Mouse (Mus musculus): ENCODE results near the gene Alg14.

Gene Alg14

DNA sequence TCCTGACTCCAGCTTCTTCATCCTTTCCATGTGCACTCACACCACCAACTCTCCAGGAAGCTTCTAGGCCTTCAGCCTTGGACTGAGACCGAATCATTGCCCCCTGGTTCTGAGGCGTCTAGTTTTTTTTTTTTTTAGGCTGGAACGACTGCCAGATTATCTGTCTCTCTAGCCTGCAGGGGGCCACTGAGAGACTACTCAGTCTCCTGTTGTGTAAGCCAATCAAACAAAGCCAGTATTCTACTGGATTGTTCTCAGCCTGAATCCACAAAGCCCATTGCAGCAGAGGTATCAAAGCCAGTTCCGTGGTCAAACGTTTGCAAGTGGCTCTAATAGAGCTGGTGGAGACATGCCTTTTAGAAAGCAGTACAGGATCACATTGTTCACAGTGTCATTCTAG, 111.9 kb downstream of the Alg14 start:
- DNase-seq (ENCODE audit: low spot score in 2 of 2) = no peak

DNA sequence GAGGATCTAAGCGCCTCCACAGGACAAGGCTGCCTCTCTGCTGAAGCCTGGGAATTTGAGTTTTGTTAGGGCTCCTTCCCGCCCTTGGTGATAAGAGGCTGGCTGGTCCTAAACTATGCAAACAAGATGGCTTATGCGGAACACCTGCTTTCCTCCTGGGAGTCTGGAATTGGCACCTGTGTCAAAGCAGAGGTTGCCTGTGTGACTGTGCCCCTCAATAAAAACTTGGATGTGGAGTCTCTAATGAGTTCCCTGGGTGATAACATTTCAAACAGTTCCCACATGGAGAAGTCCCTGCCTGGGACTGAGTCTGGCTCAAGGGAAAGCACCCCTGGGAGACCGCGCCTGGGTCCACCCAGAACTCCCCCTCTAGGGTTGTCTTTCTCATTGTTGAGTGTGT, 113.5 kb downstream of the Alg14 start:
- DNase-seq (ENCODE audit: low spot score in 2 of 2) = no peak

DNA sequence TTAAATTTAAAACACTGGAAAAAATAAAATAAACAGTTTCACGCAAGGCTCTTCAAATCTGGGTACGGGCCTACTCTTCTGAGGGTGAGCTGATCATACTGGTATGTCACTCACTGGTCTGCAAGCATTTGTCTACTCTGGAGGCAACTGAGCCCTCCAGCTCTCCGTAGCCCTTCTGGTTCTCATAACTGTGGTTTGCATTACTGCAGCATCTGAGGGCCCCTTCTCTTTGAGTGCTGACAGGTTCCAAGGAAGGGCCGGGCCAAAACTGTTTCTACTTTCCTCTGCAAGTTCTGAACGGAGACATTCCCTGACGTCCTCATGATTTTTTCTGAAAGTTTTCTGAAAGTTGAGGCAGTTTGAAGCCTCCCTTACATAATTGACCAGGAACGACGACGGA, 115.8 kb downstream of the Alg14 start:
- DNase-seq (ENCODE audit: low spot score in 2 of 2) = no peak

DNA sequence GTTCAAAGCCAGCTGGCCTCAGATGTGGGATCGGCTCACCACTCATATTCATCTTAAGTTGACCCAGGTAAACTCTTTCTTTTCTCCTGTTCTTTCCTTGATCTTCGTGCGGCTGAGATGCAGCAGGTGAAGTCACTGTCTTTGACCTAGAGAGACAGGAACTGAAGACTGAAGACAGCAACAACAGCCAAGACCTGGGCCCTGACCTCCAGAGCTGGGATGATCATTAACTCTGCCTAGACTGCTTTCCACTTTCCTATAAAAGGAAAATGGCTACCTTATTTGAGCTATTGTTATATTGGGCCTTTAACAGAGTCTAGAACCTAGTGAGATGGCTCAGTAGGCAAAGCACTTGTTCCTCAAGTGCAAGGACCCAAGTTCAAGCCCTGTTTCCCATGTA, 116.8 kb downstream of the Alg14 start:
- DNase-seq (ENCODE audit: low spot score in 2 of 2) = no peak

DNA sequence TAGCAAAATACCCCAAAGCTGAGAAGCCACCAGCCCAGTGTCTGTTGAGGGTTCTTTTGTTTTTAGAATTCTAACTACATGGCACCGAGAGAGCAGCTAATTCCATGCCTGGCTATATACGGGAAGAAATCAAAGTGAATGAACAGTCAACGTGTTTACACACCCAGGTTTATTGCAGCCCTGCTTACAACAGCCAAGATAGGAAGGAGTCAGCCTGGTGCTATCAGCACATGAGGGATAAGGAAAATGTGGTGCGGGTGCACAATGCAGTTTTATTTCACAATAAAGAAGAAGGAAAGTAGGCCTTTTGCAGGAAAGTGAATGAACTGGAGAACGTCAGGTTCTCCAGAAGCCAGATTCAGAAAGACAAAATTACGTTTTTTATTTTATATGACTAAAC, 119.9 kb downstream of the Alg14 start:
- DNase-seq (ENCODE audit: low spot score in 2 of 2) = no peak
